Mouse (Mus musculus): ENCODE data around the gene C2cd4c. TPM values are rescaled to one million over a fixed set of nuclear protein-coding genes. Genes with fewer than 3 reads are reported as not detected.

The C2cd4c gene
- polyA plus RNA-seq, 1 experiment from 2014 or later: 0.08 TPM

- ATAC-seq (ENCODE audit: insufficient read depth, low FRiP score, low read depth): no peak
- Histone ChIP-seq H3K9me3 (no peaks in the 10 kb centered on the region), H3K4me3 (replicated peaks) (no peak overlapping the region), H3K4me1 (no peaks in the 10 kb centered on the region), H3K27ac (no peak overlapping the region), H3K36me3 (no peaks in the 10 kb centered on the region), H3K27me3 (replicated peaks) (no peaks in the 10 kb centered on the region), H3K9ac (no peak overlapping the region), H3K4me2 (no peak overlapping the region)
- 90% methylated on average over 5 of the region's 5 CpGs for WGBS
Measured at GRCm38 (mm10) chr10:79585723-79586122, 28.1 kb downstream of the C2cd4c start.

GRCm38 (mm10) chr10:79585136-79585535 is 28.7 kb downstream of the C2cd4c start:
- H3K4me1 ChIP-seq: no peaks in the 10 kb centered on the region
- H3K9ac ChIP-seq: no peak overlapping the region
- H3K27me3 ChIP-seq (replicated peaks): no peaks in the 10 kb centered on the region
- WGBS: 86% methylated on average over 6 of the region's 6 CpGs
- no peak for ATAC-seq (ENCODE audit: insufficient read depth, low FRiP score, low read depth)
- no peaks in the 10 kb centered on the region for H3K9me3 ChIP-seq
- H3K4me2 ChIP-seq: no peak overlapping the region
- H3K27ac ChIP-seq: no peak overlapping the region
- H3K36me3 ChIP-seq: no peaks in the 10 kb centered on the region
- H3K4me3 ChIP-seq (replicated peaks): no peak overlapping the region

- WGBS: 81% methylated on average over 9 of the region's 9 CpGs
- H3K4me1 ChIP-seq: no peaks in the 10 kb centered on the region
- no peak for ATAC-seq (ENCODE audit: insufficient read depth, low FRiP score, low read depth)
- H3K9me3 ChIP-seq: no peaks in the 10 kb centered on the region
- H3K27me3 ChIP-seq (replicated peaks): no peaks in the 10 kb centered on the region
- no peak overlapping the region for H3K4me3 ChIP-seq (replicated peaks)
- H3K36me3 ChIP-seq: no peaks in the 10 kb centered on the region
- no peak overlapping the region for H3K27ac ChIP-seq
- no peak overlapping the region for H3K9ac ChIP-seq
- H3K4me2 ChIP-seq: no peak overlapping the region
Measured at GRCm38 (mm10) chr10:79584426-79584825, 29.4 kb downstream of the C2cd4c start.

- Histone ChIP-seq H3K9me3 (no peaks in the 10 kb centered on the region), H3K4me1 (no peaks in the 10 kb centered on the region), H3K36me3 (no peaks in the 10 kb centered on the region), H3K27ac (no peak overlapping the region), H3K4me3 (replicated peaks) (no peak overlapping the region), H3K27me3 (replicated peaks) (no peaks in the 10 kb centered on the region), H3K9ac (no peak overlapping the region), H3K4me2 (no peak overlapping the region)
- WGBS: 54% methylated on average over 7 of the region's 7 CpGs
- no peak for ATAC-seq (ENCODE audit: insufficient read depth, low FRiP score, low read depth)
Measured at GRCm38 (mm10) chr10:79584021-79584420, 29.8 kb downstream of the C2cd4c start.

- WGBS: 84% methylated on average over 8 of the region's 8 CpGs
- Histone ChIP-seq H3K27me3 (replicated peaks) (no peaks in the 10 kb centered on the region), H3K27ac (no peak overlapping the region), H3K4me2 (no peak overlapping the region), H3K9ac (no peak overlapping the region), H3K4me3 (replicated peaks) (no peak overlapping the region), H3K36me3 (no peaks in the 10 kb centered on the region), H3K4me1 (no peaks in the 10 kb centered on the region), H3K9me3 (no peaks in the 10 kb centered on the region)
- ATAC-seq (ENCODE audit: insufficient read depth, low FRiP score, low read depth): no peak
Measured at GRCm38 (mm10) chr10:79581501-79581900, 32.3 kb downstream of the C2cd4c start.

GRCm38 (mm10) chr10:79580811-79581210 is 33.0 kb downstream of the C2cd4c start:
- Histone ChIP-seq H3K36me3 (no peaks in the 10 kb centered on the region), H3K9me3 (no peaks in the 10 kb centered on the region), H3K27ac (no peak overlapping the region), H3K4me1 (no peaks in the 10 kb centered on the region), H3K27me3 (replicated peaks) (no peaks in the 10 kb centered on the region), H3K9ac (no peak overlapping the region), H3K4me2 (no peak overlapping the region), H3K4me3 (replicated peaks) (no peak overlapping the region)
- WGBS: 48% methylated on average over 6 of the region's 6 CpGs
- ATAC-seq (ENCODE audit: insufficient read depth, low FRiP score, low read depth): no peak

- WGBS: 73% methylated on average over 7 of the region's 7 CpGs
- Histone ChIP-seq H3K4me3 (replicated peaks) (no peak overlapping the region), H3K4me1 (no peaks in the 10 kb centered on the region), H3K4me2 (no peak overlapping the region), H3K36me3 (no peaks in the 10 kb centered on the region), H3K9me3 (no peaks in the 10 kb centered on the region), H3K27me3 (replicated peaks) (no peaks in the 10 kb centered on the region), H3K9ac (no peak overlapping the region), H3K27ac (no peak overlapping the region)
- ATAC-seq (ENCODE audit: insufficient read depth, low FRiP score, low read depth): no peak
Measured at GRCm38 (mm10) chr10:79580356-79580755, 33.5 kb downstream of the C2cd4c start.

- H3K9ac ChIP-seq: no peak overlapping the region
- H3K27me3 ChIP-seq (replicated peaks): no peaks in the 10 kb centered on the region
- no peaks in the 10 kb centered on the region for H3K9me3 ChIP-seq
- H3K27ac ChIP-seq: no peak overlapping the region
- 79% methylated on average over 12 of the region's 12 CpGs for WGBS
- no peak for ATAC-seq (ENCODE audit: insufficient read depth, low FRiP score, low read depth)
- H3K36me3 ChIP-seq: no peaks in the 10 kb centered on the region
- no peak overlapping the region for H3K4me3 ChIP-seq (replicated peaks)
- H3K4me1 ChIP-seq: no peaks in the 10 kb centered on the region
- no peak overlapping the region for H3K4me2 ChIP-seq
Measured at GRCm38 (mm10) chr10:79579781-79580180, 34.0 kb downstream of the C2cd4c start.

- H3K9me3 ChIP-seq: no peaks in the 10 kb centered on the region
- no peaks in the 10 kb centered on the region for H3K27me3 ChIP-seq (replicated peaks)
- no peak overlapping the region for H3K4me3 ChIP-seq (replicated peaks)
- H3K9ac ChIP-seq: no peak overlapping the region
- 75% methylated on average over 7 of the region's 7 CpGs for WGBS
- H3K4me1 ChIP-seq: no peaks in the 10 kb centered on the region
- H3K4me2 ChIP-seq: no peak overlapping the region
- no peak overlapping the region for H3K27ac ChIP-seq
- ATAC-seq (ENCODE audit: insufficient read depth, low FRiP score, low read depth): no peak
- H3K36me3 ChIP-seq: no peaks in the 10 kb centered on the region
Measured at GRCm38 (mm10) chr10:79578891-79579290, 34.9 kb downstream of the C2cd4c start.

GRCm38 (mm10) chr10:79578276-79578675 is 35.5 kb downstream of the C2cd4c start:
- no peaks in the 10 kb centered on the region for H3K4me1 ChIP-seq
- H3K27me3 ChIP-seq (replicated peaks): no peaks in the 10 kb centered on the region
- H3K9me3 ChIP-seq: no peaks in the 10 kb centered on the region
- H3K9ac ChIP-seq: no peak overlapping the region
- H3K4me3 ChIP-seq (replicated peaks): no peak overlapping the region
- no peak overlapping the region for H3K27ac ChIP-seq
- no peaks in the 10 kb centered on the region for H3K36me3 ChIP-seq
- WGBS: 66% methylated on average over 9 of the region's 9 CpGs
- no peak overlapping the region for H3K4me2 ChIP-seq
- ATAC-seq (ENCODE audit: insufficient read depth, low FRiP score, low read depth): no peak

- no peak overlapping the region for H3K4me3 ChIP-seq (replicated peaks)
- no peaks in the 10 kb centered on the region for H3K27me3 ChIP-seq (replicated peaks)
- H3K9ac ChIP-seq: no peak overlapping the region
- H3K4me1 ChIP-seq: no peaks in the 10 kb centered on the region
- no peak overlapping the region for H3K27ac ChIP-seq
- 73% methylated on average over 4 of the region's 4 CpGs for WGBS
- ATAC-seq (ENCODE audit: insufficient read depth, low FRiP score, low read depth): no peak
- H3K36me3 ChIP-seq: no peaks in the 10 kb centered on the region
- H3K9me3 ChIP-seq: no peaks in the 10 kb centered on the region
- H3K4me2 ChIP-seq: no peak overlapping the region
Measured at GRCm38 (mm10) chr10:79577376-79577775, 36.4 kb downstream of the C2cd4c start.

GRCm38 (mm10) chr10:79575754-79576153 is 38.1 kb downstream of the C2cd4c start:
- Histone ChIP-seq H3K9me3 (no peaks in the 10 kb centered on the region), H3K4me2 (no peak overlapping the region), H3K27ac (no peak overlapping the region), H3K9ac (no peak overlapping the region), H3K27me3 (replicated peaks) (no peaks in the 10 kb centered on the region), H3K36me3 (no peaks in the 10 kb centered on the region), H3K4me3 (replicated peaks) (no peak overlapping the region), H3K4me1 (no peaks in the 10 kb centered on the region)
- WGBS: 62% methylated on average over 6 of the region's 6 CpGs
- no peak for ATAC-seq (ENCODE audit: insufficient read depth, low FRiP score, low read depth)

- no peak overlapping the region for H3K27ac ChIP-seq
- WGBS: 91% methylated on average over 6 of the region's 6 CpGs
- no peak overlapping the region for H3K4me2 ChIP-seq
- H3K9ac ChIP-seq: no peak overlapping the region
- no peak overlapping the region for H3K4me3 ChIP-seq (replicated peaks)
- ATAC-seq (ENCODE audit: insufficient read depth, low FRiP score, low read depth): no peak
- no peaks in the 10 kb centered on the region for H3K27me3 ChIP-seq (replicated peaks)
- H3K4me1 ChIP-seq: no peaks in the 10 kb centered on the region
- H3K9me3 ChIP-seq: no peaks in the 10 kb centered on the region
- H3K36me3 ChIP-seq: no peaks in the 10 kb centered on the region
Measured at GRCm38 (mm10) chr10:79574796-79575195, 39.0 kb downstream of the C2cd4c start.

Data from stomach, embryonic 15.5 days (tissue).